Comparison of ENCODE assay signal across 8 mouse cellular contexts in genomic region chrX:140665242-140665810, GRCm38 (mm10). TPM values are rescaled to one million over a fixed set of nuclear protein-coding genes. Genes with fewer than 3 reads are reported as not detected.
DNase-seq lines count a peak whose midpoint lies in the region; ATAC-seq lines count a peak whose summit lies in the region.

No protein-coding gene starts in this region.

- H3K36me3 ChIP-seq in embryonic facial prominence, embryonic 15.5 days, result no peaks in the 10 kb centered on the region
- H3K36me3 ChIP-seq in heart, embryonic 11.5 days (ENCODE audit: control insufficient read depth, insufficient read depth, low read length), result no peaks in the 10 kb centered on the region
- H3K36me3 ChIP-seq in kidney, embryonic 14.5 days (ENCODE audit: control insufficient read depth, insufficient read depth, low read length), result no peaks in the 10 kb centered on the region
- H3K36me3 ChIP-seq in liver, embryonic 13.5 days, result no peaks in the 10 kb centered on the region

- peaks cover 14% of the 10 kb centered on the region; the same call in 1 of the 2 replicates for H3K27me3 ChIP-seq in embryonic facial prominence, embryonic 15.5 days
- H3K27me3 ChIP-seq in heart, embryonic 11.5 days (ENCODE audit: control insufficient read depth, insufficient read depth, low read length), result peaks cover 16% of the 10 kb centered on the region
- H3K27me3 ChIP-seq in kidney, embryonic 14.5 days (ENCODE audit: control insufficient read depth, insufficient read depth, low read length), result peaks cover 3% of the 10 kb centered on the region; the same call in 1 of the 2 replicates
- peaks cover 52% of the 10 kb centered on the region for H3K27me3 ChIP-seq in liver, embryonic 13.5 days

- peak overlapping the region; percentile 46 for H3K9ac ChIP-seq in embryonic facial prominence, embryonic 15.5 days
- peak overlapping the region; percentile 78 for H3K9ac ChIP-seq in heart, embryonic 11.5 days (ENCODE audit: low read depth, low read length)
- peak overlapping the region; percentile 76 for H3K9ac ChIP-seq in kidney, embryonic 14.5 days (ENCODE audit: low read depth, low read length)
- peak overlapping the region; percentile 49; the same call in 1 of the 2 replicates for H3K9ac ChIP-seq in liver, embryonic 13.5 days

- H3K4me2 ChIP-seq in embryonic facial prominence, embryonic 15.5 days (replicated peaks), result peak overlapping the region; percentile 55
- peak overlapping the region; percentile 51 for H3K4me2 ChIP-seq in heart, embryonic 11.5 days
- H3K4me2 ChIP-seq in kidney, embryonic 14.5 days (replicated peaks; ENCODE audit: low read depth, low read length), result peak overlapping the region; percentile 56
- peak overlapping the region; percentile 62 for H3K4me2 ChIP-seq in liver, embryonic 13.5 days

- H3K4me1 ChIP-seq in embryonic facial prominence, embryonic 15.5 days, result no peaks in the 10 kb centered on the region
- H3K4me1 ChIP-seq in heart, embryonic 11.5 days (ENCODE audit: control insufficient read depth, insufficient read depth, low read length), result no peaks in the 10 kb centered on the region
- H3K4me1 ChIP-seq in kidney, embryonic 14.5 days (ENCODE audit: control insufficient read depth, insufficient read depth, low read length), result no peaks in the 10 kb centered on the region
- no peaks in the 10 kb centered on the region for H3K4me1 ChIP-seq in liver, embryonic 13.5 days (replicated peaks)

- H3K9me3 ChIP-seq in embryonic facial prominence, embryonic 15.5 days (replicated peaks), result no peaks in the 10 kb centered on the region
- no peaks in the 10 kb centered on the region for H3K9me3 ChIP-seq in heart, embryonic 11.5 days (replicated peaks; ENCODE audit: control insufficient read depth, low read length)
- no peaks in the 10 kb centered on the region for H3K9me3 ChIP-seq in kidney, embryonic 14.5 days (ENCODE audit: control insufficient read depth, low read length)
- no peaks in the 10 kb centered on the region for H3K9me3 ChIP-seq in liver, embryonic 13.5 days (replicated peaks)

- H3K27ac ChIP-seq in embryonic facial prominence, embryonic 15.5 days (replicated peaks), result peak overlapping the region; percentile 79
- peak overlapping the region; percentile 81 for H3K27ac ChIP-seq in heart, embryonic 11.5 days (ENCODE audit: low read depth, low read length)
- H3K27ac ChIP-seq in kidney, embryonic 14.5 days (ENCODE audit: low read depth, low read length), result no peak overlapping the region
- no peak overlapping the region for H3K27ac ChIP-seq in liver, embryonic 13.5 days

- 18% methylated on average over 35 of the region's 47 CpGs for WGBS in embryonic facial prominence, embryonic 15.5 days
- WGBS in heart, embryonic 11.5 days (ENCODE audit: insufficient replicate concordance), result 18% methylated on average over 32 of the region's 47 CpGs
- WGBS in kidney, embryonic 14.5 days, result 36% methylated on average over 31 of the region's 47 CpGs
- 15% methylated on average over 36 of the region's 47 CpGs for WGBS in liver, embryonic 13.5 days (ENCODE audit: insufficient replicate concordance)

- peak; percentile 63 for ATAC-seq in embryonic facial prominence, embryonic 15.5 days (ENCODE audit: insufficient number of reproducible peaks, low FRiP score, low TSS enrichment, low read depth)
- peak; percentile 39; the same call in 1 of the 2 replicates for ATAC-seq in heart, embryonic 11.5 days (replicated peaks; ENCODE audit: insufficient number of reproducible peaks, low FRiP score, low TSS enrichment)
- peak; percentile 76 for ATAC-seq in kidney, embryonic 14.5 days (ENCODE audit: low FRiP score, low TSS enrichment)
- no peak for ATAC-seq in liver, embryonic 13.5 days (ENCODE audit: low read depth)
- no peak for ATAC-seq in activated CD4-positive, CD25-positive, alpha-beta regulatory T cell, adult 4 months

- DNase-seq in CD4-positive helper T cell, adult 2 months (ENCODE audit: low read depth, low spot score), result peak; percentile 0
- DNase-seq in adrenal gland, postnatal 10 days, result peak; percentile 55
- no peak for DNase-seq in liver, embryonic 13.5 days
- peak; percentile 8 for DNase-seq in ovary, adult 18-20 months (ENCODE audit: low spot score)

- peak overlapping the region; percentile 55 for H3K4me3 ChIP-seq in embryonic facial prominence, embryonic 15.5 days (replicated peaks)
- H3K4me3 ChIP-seq in heart, embryonic 11.5 days (ENCODE audit: low read depth, low read length), result peak overlapping the region; percentile 58
- H3K4me3 ChIP-seq in kidney, embryonic 14.5 days (ENCODE audit: low read length), result peak overlapping the region; percentile 54
- peak overlapping the region; percentile 48 for H3K4me3 ChIP-seq in liver, embryonic 13.5 days (replicated peaks)

RNA-seq across cellular contexts. Expression of gene Mid2, which starts 0.9 kb away (rescaled TPM):
- 10 to 100 TPM; 20.9 to 30.3 TPM for total RNA-seq in adrenal gland, postnatal 10 days (2021)
- polyA plus RNA-seq in embryonic facial prominence, embryonic 15.5 days (2015; fragmentation: Nextera tagmentation; extraction: Ambion mirVana), result 6.4 and 7.7 TPM in 2 replicates
- polyA plus RNA-seq in heart, embryonic 11.5 days (2014; fragmentation: Nextera tagmentation; extraction: Ambion mirVana), result 13.8 and 17.7 TPM in 2 replicates
- polyA plus RNA-seq in kidney, embryonic 14.5 days (2014; fragmentation: Nextera tagmentation; extraction: Ambion mirVana), result 4.2 and 6.9 TPM in 2 replicates
- 0.16 and 0.41 TPM in 2 replicates for polyA plus RNA-seq in liver, embryonic 13.5 days (2015; fragmentation: Nextera tagmentation; extraction: Ambion mirVana)
- polyA plus RNA-seq in activated CD4-positive, CD25-positive, alpha-beta regulatory T cell, adult 4 months (2017; shearing (Covaris generic)), result under 1 TPM; 0.38 to 0.45 TPM

Comparison
In these comparisons a context has a peak if more than half of its experiments do, and no peak if none do; other contexts are left out.
1. ATAC-seq: peak in embryonic facial prominence, embryonic 15.5 days (single experiment), heart, embryonic 11.5 days (single experiment) and kidney, embryonic 14.5 days (single experiment); none in liver, embryonic 13.5 days (single experiment) and activated CD4-positive, CD25-positive, alpha-beta regulatory T cell, adult 4 months (single experiment).
2. H3K27ac ChIP-seq: peak in embryonic facial prominence, embryonic 15.5 days (single experiment) and heart, embryonic 11.5 days (single experiment); none in kidney, embryonic 14.5 days (single experiment) and liver, embryonic 13.5 days (single experiment).
3. Peak in every context shown above with its lines, with median percentiles within 50 percentile points of each other: H3K4me2 ChIP-seq, H3K4me3 ChIP-seq and H3K9ac ChIP-seq.